Mouse (Mus musculus) small intestine, adult 2 months (tissue): ENCODE results near the gene Prcp.
"Not testable (repeated sequence)": the region's sequence is repeated elsewhere in the genome, so short reads cannot be mapped to it uniquely, and the experiment has no call there.

Source experiments
- CTCF ChIP-seq: fragments of 200-500 bp; IDR thresholded peaks from 2 replicates; pipeline ENCODE4 v1.5.1; 2012; ENCODE audit warnings: low read depth, mild to moderate bottlenecking, control low read depth, inconsistent platforms, low read length, moderate library complexity, mixed read lengths; ENCODE audit not compliant: insufficient replicate concordance, insufficient read length; ENCODE audit errors: extremely low read depth
- POLR2A ChIP-seq: fragments of 200-500 bp; IDR thresholded peaks from 2 replicates; pipeline ENCODE4 v1.6.1; 2012; ENCODE audit warnings: low read depth, mild to moderate bottlenecking, control low read depth, inconsistent platforms, low read length, moderate library complexity

DNA sequence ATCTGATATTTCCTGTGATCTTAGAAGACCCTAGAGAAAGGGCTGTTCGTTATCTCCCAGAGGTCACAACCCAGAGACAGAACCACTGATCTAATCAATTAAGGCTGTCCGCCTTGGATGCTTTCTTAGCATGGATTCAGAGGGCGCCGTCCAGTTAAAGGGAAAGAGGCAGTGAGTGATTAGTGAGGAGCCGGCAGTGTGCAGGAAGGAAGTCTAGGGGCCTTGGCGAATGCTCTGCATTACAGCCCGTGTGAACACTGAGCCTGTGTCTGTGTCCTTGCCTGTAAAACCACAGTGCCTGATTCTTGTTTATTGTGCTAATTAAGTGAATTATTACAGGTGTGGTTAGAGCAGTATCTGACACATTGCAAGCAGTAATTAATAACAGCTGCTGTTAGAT, 30.0 kb downstream of the Prcp start:
- not testable (repeated sequence) for TF ChIP-seq CTCF, POLR2A
